Mouse (Mus musculus) brain, embryonic 14.5 days (tissue): ENCODE data around the gene Ptpro. TPM values are rescaled to one million over a fixed set of nuclear protein-coding genes. Genes with fewer than 3 reads are reported as not detected.

Experiments used
- DNase-seq: peaks from one replicate; pipeline ENCODE4 v3.0.0-alpha.2; 2011; ENCODE audit warnings: low read depth
- CTCF ChIP-seq: fragments of 200-500 bp; IDR thresholded peaks from 2 replicates; pipeline ENCODE4 v1.5.1; 2012; ENCODE audit warnings: inconsistent platforms, mild to moderate bottlenecking, moderate library complexity, borderline replicate concordance; ENCODE audit not compliant: insufficient read depth, insufficient read length; ENCODE audit errors: extremely low read depth
- POLR2A ChIP-seq: fragments of 200-500 bp; IDR thresholded peaks from 2 replicates; pipeline ENCODE4 v1.6.1; 2012; ENCODE audit warnings: mild to moderate bottlenecking, inconsistent platforms, borderline replicate concordance; ENCODE audit not compliant: poor library complexity, insufficient read depth, insufficient read length, severe bottlenecking; ENCODE audit errors: extremely low read depth
- polyA plus RNA-seq: library from polyadenylated mRNA; depleted of rRNA; stranded (reverse); fragments of >200 nt; gene quantifications from 2 replicates; pipeline ENCODE4 v1.2.3, GENCODE M21; 2012

The Ptpro gene
- polyA plus RNA-seq, 1 experiment, result 60.3 TPM

DNA sequence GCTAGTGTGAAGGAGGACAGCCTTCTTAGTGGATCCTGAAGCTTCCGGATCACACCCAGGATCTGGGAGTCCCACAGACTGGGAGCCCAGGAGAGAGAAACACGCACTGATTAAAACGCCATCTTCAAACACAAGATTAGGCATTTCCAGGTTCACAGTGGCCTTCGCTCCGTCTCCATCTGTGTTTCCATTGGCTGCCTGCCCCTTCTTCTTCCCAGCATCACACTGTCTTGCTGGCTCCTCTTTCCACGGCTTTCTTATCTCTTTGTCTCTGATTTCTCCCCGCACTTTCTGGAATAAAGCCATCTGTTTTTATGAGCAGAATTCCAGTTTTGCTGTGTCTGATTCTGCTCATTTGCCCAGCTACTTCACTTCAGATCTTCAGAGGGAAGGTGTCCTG is 108.0 kb downstream of the Ptpro start:
- TF ChIP-seq POLR2A, result no peak
- TF ChIP-seq CTCF, result no peak

GRCm38 (mm10) chr6:137362216-137362615 is 110.1 kb downstream of the Ptpro start:
- DNase-seq, result peak; percentile 77
- TF ChIP-seq POLR2A (no peak), CTCF (no peak)

More for the DNA sequence above, 108.0 kb downstream of the Ptpro start:
- peak; percentile 23 for DNase-seq

- peak; percentile 97 for DNase-seq
- TF ChIP-seq CTCF (no peak), POLR2A (no peak)
Measured at GRCm38 (mm10) chr6:137364681-137365080, 112.6 kb downstream of the Ptpro start.

DNA sequence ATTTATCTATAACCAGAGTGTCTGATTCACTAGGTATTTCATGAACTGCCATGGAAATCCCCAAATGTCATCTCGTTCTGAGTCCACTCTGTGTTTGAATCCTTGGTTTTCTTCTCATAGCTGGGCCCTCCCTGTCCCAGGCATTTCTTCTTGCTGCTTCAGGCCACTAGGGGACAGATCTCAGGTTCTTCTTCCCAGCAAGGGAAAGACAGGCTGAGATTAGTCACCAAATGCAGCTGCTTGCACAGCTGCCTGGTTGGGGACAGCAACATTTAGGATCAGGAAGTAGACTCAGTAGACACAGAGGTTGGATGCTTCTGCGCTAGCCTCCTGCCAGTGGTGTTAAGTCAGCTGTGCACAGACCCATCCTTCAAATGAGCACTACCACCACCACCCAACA is 113.5 kb downstream of the Ptpro start:
- no peak for DNase-seq
- TF ChIP-seq POLR2A (no peak), CTCF (no peak)

DNA sequence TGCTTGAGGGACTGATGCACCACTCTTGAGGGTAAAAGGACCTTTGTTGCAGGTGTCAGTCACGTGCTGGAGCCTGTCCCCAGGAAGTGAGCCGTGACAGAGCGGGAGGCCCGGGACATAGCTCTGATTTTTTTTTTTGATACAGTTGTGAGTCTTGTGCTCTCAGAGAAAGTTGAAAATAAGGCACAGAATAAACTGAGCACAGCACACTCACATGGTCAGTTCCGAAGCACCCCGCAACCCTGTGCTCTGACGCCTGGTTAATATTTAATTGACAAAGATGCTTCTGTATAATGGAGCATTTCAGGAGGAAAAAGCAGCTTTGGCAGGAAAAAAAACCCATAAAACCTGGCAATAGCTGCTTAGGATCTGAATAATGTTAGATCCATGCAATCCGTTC is 118.6 kb downstream of the Ptpro start:
- DNase-seq, result no peak
- no peak for TF ChIP-seq POLR2A

DNA sequence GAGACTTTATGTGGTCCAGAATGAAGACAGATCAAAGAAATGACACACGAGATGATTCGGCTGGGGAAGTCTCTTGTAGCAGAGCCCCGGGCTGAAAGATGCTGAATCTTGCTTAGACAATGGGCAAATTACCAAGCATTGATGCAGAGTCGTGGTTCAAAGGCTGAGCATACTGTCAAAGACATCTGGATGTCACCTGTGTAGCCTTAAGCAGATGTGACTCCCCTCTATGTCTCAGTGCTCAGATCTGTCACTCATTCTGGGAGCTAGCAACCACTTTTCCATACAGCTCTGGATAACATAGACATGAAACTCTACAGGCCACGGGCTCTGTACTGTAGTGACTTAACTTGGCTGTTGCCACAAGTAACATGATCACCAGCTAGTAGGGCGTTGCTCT is 119.3 kb downstream of the Ptpro start:
- peak; percentile 45 for DNase-seq
- TF ChIP-seq POLR2A, result no peak
- no peak for TF ChIP-seq CTCF

DNA sequence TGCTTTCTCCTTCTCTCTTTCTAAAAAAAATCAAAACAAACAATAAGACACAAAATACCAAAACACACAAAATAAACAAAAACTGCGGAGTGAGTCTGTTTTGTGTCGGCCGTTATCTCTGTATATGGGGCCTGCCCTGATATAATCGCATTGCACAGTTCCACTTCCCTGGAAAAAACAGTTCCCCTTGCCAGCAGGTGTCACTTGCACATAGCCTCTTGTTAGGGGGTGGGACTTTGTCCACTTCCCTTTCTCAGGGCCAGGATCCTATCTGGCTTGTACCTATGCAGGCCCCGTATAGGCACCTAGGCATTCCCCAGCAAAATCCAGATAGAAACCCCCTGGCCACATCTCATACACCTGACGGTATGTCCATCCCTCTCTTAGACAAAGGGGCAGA is 121.8 kb downstream of the Ptpro start:
- TF ChIP-seq CTCF (no peak), POLR2A (no peak)

DNA sequence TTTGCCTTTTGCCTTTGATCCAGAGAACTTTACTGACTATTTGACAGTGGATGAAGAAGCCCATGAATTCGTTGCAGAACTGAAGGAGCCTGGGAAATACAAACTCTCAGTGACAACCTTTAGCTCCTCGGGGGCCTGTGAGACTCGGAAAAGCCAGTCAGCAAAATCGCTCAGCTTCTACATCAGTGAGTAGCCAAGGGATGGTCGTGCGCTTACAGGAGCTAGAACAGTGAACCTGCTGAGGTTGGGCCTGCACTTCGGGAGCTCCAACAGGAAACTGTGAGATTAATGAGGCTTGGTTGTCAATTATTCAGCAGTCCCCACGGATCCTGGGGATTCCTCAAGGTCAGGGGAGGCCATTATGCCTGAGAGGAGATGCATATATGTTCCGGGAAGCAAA is 130.4 kb downstream of the Ptpro start:
- DNase-seq, result peak; percentile 57
- TF ChIP-seq CTCF (no peak), POLR2A (no peak)

More for the DNA sequence above, 121.8 kb downstream of the Ptpro start:
- no peak for DNase-seq

- TF ChIP-seq POLR2A, result no peak
- TF ChIP-seq CTCF, result no peak
- DNase-seq, result no peak
Measured at GRCm38 (mm10) chr6:137386344-137386743, 134.2 kb downstream of the Ptpro start.

- DNase-seq, result peak; percentile 7
- TF ChIP-seq CTCF (no peak), POLR2A (no peak)
Measured at GRCm38 (mm10) chr6:137386935-137387334, 134.8 kb downstream of the Ptpro start.

DNA sequence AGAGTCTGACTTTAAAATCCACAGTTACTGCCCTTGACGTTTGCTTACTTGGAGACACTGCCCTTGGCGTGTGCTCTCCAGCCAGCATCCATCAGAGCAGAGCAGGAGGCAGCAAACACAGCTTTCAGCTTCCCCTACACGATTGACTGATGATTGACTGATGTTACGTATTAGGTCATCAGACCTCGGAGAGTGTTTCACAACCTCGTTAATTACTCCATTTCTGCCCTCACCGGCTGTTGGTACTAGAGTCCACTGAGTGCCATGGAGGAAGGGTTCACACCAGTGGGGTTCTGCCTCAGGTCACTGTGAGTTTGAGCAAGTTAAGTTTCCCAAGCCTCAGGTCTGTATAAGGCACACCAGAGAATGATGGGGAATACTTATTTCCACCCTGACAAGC is 143.0 kb downstream of the Ptpro start:
- DNase-seq, result no peak
- TF ChIP-seq POLR2A, result no peak
- TF ChIP-seq CTCF, result no peak

DNA sequence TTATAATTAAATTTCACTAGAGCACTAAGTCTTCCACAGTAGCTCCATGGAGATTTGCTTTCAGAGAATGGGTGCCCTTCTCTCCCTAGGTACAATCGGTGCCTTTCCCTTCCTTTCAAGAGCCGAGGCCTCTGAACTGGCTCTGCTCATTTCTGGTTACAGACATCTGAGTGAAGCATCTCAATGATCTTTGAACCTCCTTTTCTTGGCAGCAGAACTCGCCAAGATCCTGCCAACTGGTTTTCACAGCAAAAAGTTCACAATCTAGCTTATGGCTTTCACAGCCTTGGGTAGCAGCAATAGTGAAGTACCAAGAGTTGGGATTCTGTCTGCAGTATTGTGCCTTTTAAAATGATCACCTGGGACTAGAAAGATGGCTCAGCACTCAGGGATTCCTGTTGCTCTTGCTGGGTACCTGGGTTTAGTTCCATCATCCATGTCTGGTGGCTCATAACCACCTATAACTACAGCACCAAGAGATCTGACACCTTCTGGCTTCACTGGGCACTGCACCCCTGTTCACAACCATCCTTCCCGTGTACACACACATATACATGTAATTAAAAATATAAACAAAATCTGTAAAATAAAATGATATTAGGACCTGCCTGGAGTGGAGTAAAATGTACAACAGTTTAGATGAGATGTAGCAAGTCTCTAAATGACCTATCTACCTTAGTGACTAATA is 144.1 kb downstream of the Ptpro start:
- peak; percentile 43; the same call in 1 of the 2 replicates for TF ChIP-seq CTCF
- no peak for TF ChIP-seq POLR2A
- DNase-seq, result no peak
